Comparison of ENCODE assay signal across 8 mouse cellular contexts in genomic region chr7:118448134-118448967, GRCm38 (mm10). TPM values are rescaled to one million over a fixed set of nuclear protein-coding genes. Genes with fewer than 3 reads are reported as not detected.
DNase-seq lines count a peak whose midpoint lies in the region; ATAC-seq lines count a peak whose summit lies in the region.

TSS of gene Syt17 (minus strand) at chr7:118448222.

- H3K27ac ChIP-seq in intestine, embryonic 16.5 days (ENCODE audit: low read length): no peak within 1 kb of the TSS
- peak within 1 kb of the TSS; percentile 73 for H3K27ac ChIP-seq in limb, embryonic 10.5 days
- H3K27ac ChIP-seq in midbrain, embryonic 11.5 days (ENCODE audit: low read depth, low read length): no peak within 1 kb of the TSS

- 0 out of 2 replicates have a peak, but pooled peaks cover 8% of the 10 kb centered on the region for H3K4me1 ChIP-seq in intestine, embryonic 16.5 days (ENCODE audit: control insufficient read depth, insufficient read depth, low read length)
- H3K4me1 ChIP-seq in limb, embryonic 10.5 days: peaks cover 33% of the 10 kb centered on the region
- peaks cover 13% of the 10 kb centered on the region; the same call in 1 of the 2 replicates for H3K4me1 ChIP-seq in midbrain, embryonic 11.5 days (ENCODE audit: control insufficient read depth, insufficient read depth, low read length)

- peak within 1 kb of the TSS; percentile 70 for H3K4me3 ChIP-seq in intestine, embryonic 16.5 days (ENCODE audit: low read length)
- H3K4me3 ChIP-seq in limb, embryonic 10.5 days: peak within 1 kb of the TSS; percentile 73
- H3K4me3 ChIP-seq in midbrain, embryonic 11.5 days (ENCODE audit: low read depth, low read length): peak within 1 kb of the TSS; percentile 53

- peak; percentile 67 for DNase-seq in layer of hippocampus, adult 11-12 months (ENCODE audit: low spot score)
- DNase-seq in layer of hippocampus, adult 9-10 months (ENCODE audit: low spot score): no peak
- DNase-seq in embryo, embryonic 10.5 days (ENCODE audit: low spot score): peak; percentile 84
- peak; percentile 64 to 78 for DNase-seq in gastrocnemius, postnatal 4 days (ENCODE audit: low spot score in 2 of 2)
- peak; percentile 87 for DNase-seq in limb, embryonic 10.5 days (ENCODE audit: low spot score)
- peak; percentile 99 for DNase-seq in midbrain, embryonic 11.5 days (ENCODE audit: low spot score, missing footprints)
- peak; percentile 30 for DNase-seq in splenic B cell, adult 2 months (ENCODE audit: low read depth, low spot score)

- no peaks in the 10 kb centered on the region for H3K9me3 ChIP-seq in intestine, embryonic 16.5 days (ENCODE audit: control insufficient read depth, low read length)
- H3K9me3 ChIP-seq in limb, embryonic 10.5 days (replicated peaks): no peaks in the 10 kb centered on the region
- H3K9me3 ChIP-seq in midbrain, embryonic 11.5 days (ENCODE audit: control insufficient read depth, low read length): no peaks in the 10 kb centered on the region

- under 1% methylated on average over 55 of the region's 58 CpGs for WGBS in intestine, embryonic 16.5 days
- under 1% methylated on average over 58 of the region's 58 CpGs for WGBS in limb, embryonic 10.5 days
- under 1% methylated on average over 53 of the region's 58 CpGs for WGBS in midbrain, embryonic 11.5 days

- H3K27me3 ChIP-seq in intestine, embryonic 16.5 days (replicated peaks; ENCODE audit: control insufficient read depth, insufficient read depth, low read length): no peaks in the 10 kb centered on the region; the same call in 1 of the 2 replicates
- peaks cover 59% of the 10 kb centered on the region for H3K27me3 ChIP-seq in limb, embryonic 10.5 days (ENCODE audit: low read depth, poor library complexity, severe bottlenecking)
- H3K27me3 ChIP-seq in midbrain, embryonic 11.5 days (ENCODE audit: control insufficient read depth, insufficient read depth, low read length): peaks cover 5% of the 10 kb centered on the region; the same call in 1 of the 2 replicates
- peaks cover 2% of the 10 kb centered on the region for H3K27me3 ChIP-seq in splenic B cell, adult 2 months (ENCODE audit: control insufficient read depth, insufficient read depth, low read length, poor library complexity, severe bottlenecking)

- ATAC-seq in intestine, embryonic 16.5 days: peak; percentile 75
- peak; percentile 79 for ATAC-seq in midbrain, embryonic 11.5 days (ENCODE audit: low FRiP score)

- H3K36me3 ChIP-seq in intestine, embryonic 16.5 days (ENCODE audit: control insufficient read depth, insufficient read depth, low read length): no peaks in the 10 kb centered on the region
- H3K36me3 ChIP-seq in limb, embryonic 10.5 days: no peaks in the 10 kb centered on the region
- H3K36me3 ChIP-seq in midbrain, embryonic 11.5 days (ENCODE audit: control insufficient read depth, insufficient read depth, low read length): no peaks in the 10 kb centered on the region
- no peaks in the 10 kb centered on the region for H3K36me3 ChIP-seq in splenic B cell, adult 2 months (ENCODE audit: control insufficient read depth, insufficient read depth, low read length, poor library complexity, severe bottlenecking)

- H3K4me2 ChIP-seq in intestine, embryonic 16.5 days (ENCODE audit: low read depth, low read length): peak within 1 kb of the TSS; percentile 98
- H3K4me2 ChIP-seq in midbrain, embryonic 11.5 days: peak within 1 kb of the TSS; percentile 75

- peak within 1 kb of the TSS; percentile 68 for H3K9ac ChIP-seq in intestine, embryonic 16.5 days (ENCODE audit: low read depth, low read length)
- H3K9ac ChIP-seq in midbrain, embryonic 11.5 days (ENCODE audit: low read length): peak within 1 kb of the TSS; percentile 56

RNA-seq across cellular contexts. Expression of gene Syt17, which starts in this region (rescaled TPM):
- total RNA-seq in gastrocnemius, postnatal 4 days (2021): 1 to 10 TPM; 3.7 to 3.9 TPM
- polyA plus RNA-seq in intestine, embryonic 16.5 days (2015; fragmentation: Nextera tagmentation; extraction: Ambion mirVana): 4.6 and 5.1 TPM in 2 replicates
- 1.2 and 1.3 TPM in 2 replicates for polyA plus RNA-seq in limb, embryonic 10.5 days (2016; fragmentation: Nextera tagmentation; extraction: Ambion mirVana)
- 3.5 and 3.7 TPM in 2 replicates for polyA plus RNA-seq in midbrain, embryonic 11.5 days (2014; fragmentation: Nextera tagmentation; extraction: Ambion mirVana)
